Comparison of ENCODE assay signal across 17 mouse cellular contexts in the genomic region with DNA sequence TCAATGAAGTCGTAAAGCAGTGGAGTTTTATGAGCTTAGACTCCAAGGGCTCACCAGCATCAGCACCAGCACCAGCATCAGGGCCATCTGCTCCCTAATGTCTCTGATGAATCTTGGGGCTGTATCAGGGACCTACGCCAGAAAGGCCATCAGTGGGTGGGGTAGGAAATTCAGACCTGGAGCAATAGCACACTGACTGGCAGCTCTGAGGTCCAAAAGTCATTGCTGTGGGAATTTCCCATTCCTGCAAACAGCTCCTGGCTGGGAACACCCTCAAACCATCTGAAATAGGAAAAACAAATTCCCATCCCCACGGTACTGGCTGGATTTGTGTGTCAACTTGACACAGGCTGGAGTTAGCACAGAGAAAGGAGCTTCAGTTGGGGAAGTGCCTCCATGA. TPM values are rescaled to one million over a fixed set of nuclear protein-coding genes. Genes with fewer than 3 reads are reported as not detected.
"Had no signal": no experiment of that assay in that cellular context is flagged by ENCODE, and none has a peak within 500 bp of the region (broad histone marks: within the 10 kb centered on the region; RNA-seq: fewer than 3 reads in every experiment).

No protein-coding gene starts in this region.

- H3K27ac ChIP-seq: limb, embryonic 12.5 days; midbrain, embryonic 10.5 days; neural tube, embryonic 15.5 days; stomach, embryonic 15.5 days had no signal

- H3K4me3 ChIP-seq: limb, embryonic 12.5 days; liver, embryonic 13.5 days; midbrain, embryonic 10.5 days; myocyte; neural tube, embryonic 15.5 days; stomach, embryonic 15.5 days had no signal

- H3K27me3 ChIP-seq: limb, embryonic 12.5 days; liver, embryonic 13.5 days; neural tube, embryonic 15.5 days; stomach, embryonic 15.5 days had no signal

- ATAC-seq: intestine, postnatal 0 days had no signal

- H3K4me2 ChIP-seq: limb, embryonic 12.5 days; liver, embryonic 13.5 days; lung, embryonic 14.5 days; neural tube, embryonic 15.5 days; stomach, embryonic 15.5 days had no signal

- H3K9ac ChIP-seq: limb, embryonic 12.5 days; liver, embryonic 13.5 days; lung, embryonic 14.5 days; neural tube, embryonic 15.5 days; stomach, embryonic 15.5 days had no signal

- DNase-seq: kidney, postnatal 10 days; liver, embryonic 13.5 days; lung, embryonic 14.5 days; lung, postnatal 10 days; lung, postnatal 4 days; midbrain, embryonic 14.5 days; right cerebral cortex, postnatal 4 days; thymus, postnatal 36 days had no signal

- H3K36me3 ChIP-seq: limb, embryonic 12.5 days; liver, embryonic 13.5 days; midbrain, embryonic 10.5 days; neural tube, embryonic 15.5 days; stomach, embryonic 15.5 days had no signal

- H3K9me3 ChIP-seq: liver, embryonic 13.5 days; midbrain, embryonic 10.5 days; neural tube, embryonic 15.5 days; stomach, embryonic 15.5 days had no signal

RNA-seq across cellular contexts. Expression of gene Bpi, which starts 44.9 kb away (rescaled TPM):
- polyA plus RNA-seq: intestine, postnatal 0 days; limb, embryonic 12.5 days; liver, embryonic 13.5 days; lung, embryonic 14.5 days; midbrain, embryonic 10.5 days; midbrain, embryonic 14.5 days; myocyte; neural tube, embryonic 11.5 days; neural tube, embryonic 15.5 days; spleen, adult 2 months; stomach, embryonic 15.5 days; thymus, postnatal 0 days had no signal
